Mouse (Mus musculus) heart, adult 2 months (tissue): ENCODE measurements at regions not wholly inside any gene's neighbourhood (a gene's known extent, or its start where the extent isn't known, plus 50 kb on each side); places are given as distances from the start of the nearest gene placed in this dataset.

ENCODE experiments used
- CTCF ChIP-seq: fragments of 200-600 bp; IDR thresholded peaks from 2 replicates; pipeline ENCODE4 v1.8.1; 2022; ENCODE audit warnings: antibody characterized with exemption, mild to moderate bottlenecking, moderate library complexity
- EP300 ChIP-seq: fragments of 200-500 bp; IDR thresholded peaks from 2 replicates; pipeline ENCODE4 v1.6.1; 2011; ENCODE audit warnings: low read depth, low read length, control low read depth; ENCODE audit not compliant: insufficient read depth

GRCm38 (mm10) chr11:28695031-28695430 is 110.9 kb upstream of the Ccdc85a start:
- no peak for TF ChIP-seq EP300
- TF ChIP-seq CTCF = no peak
